Mouse (Mus musculus) left cerebral cortex, adult 2 months (tissue): ENCODE measurements around the gene Cfap65. TPM values are rescaled to one million over a fixed set of nuclear protein-coding genes. Genes with fewer than 3 reads are reported as not detected.
A peak's percentile ranks its signal among the peaks of the same experiment; 100 is the strongest.

Experiments used
- DNase-seq, 2 experiments: peaks; one replicate each; pipeline ENCODE4 v3.0.0; 2021 to 2022; ENCODE audit warnings: low spot score in 2 of 2, mixed read lengths in 1 of 2; ENCODE audit errors: extremely low spot score in 1 of 2
- H3K27ac ChIP-seq: fragments of 200-600 bp; 2 replicates; pipeline ENCODE4 v1.8.1; 2022
- H3K4me3 ChIP-seq: fragments of 200-600 bp; 2 replicates; pipeline ENCODE4 v1.8.1; 2022
- CTCF ChIP-seq: fragments of 200-600 bp; IDR thresholded peaks from 2 replicates; pipeline ENCODE4 v1.8.1; 2022; ENCODE audit warnings: antibody characterized with exemption, mild to moderate bottlenecking, moderate library complexity
- intact Hi-C: fragments of 180-260 bp; cut with DNase I; formaldehyde crosslinking; loops from one replicate; pipeline ENCODE4 v1.15.1; 2025
- microRNA-seq, 2 experiments: library from miRNA; unstranded; fragments of <30 nt; microRNA quantifications; one replicate each; pipeline ENCODE4 v1.2.0; 2021
- total RNA-seq, 2 experiments: library from RNA; stranded (reverse); gene quantifications; 2 replicates each; pipeline ENCODE4 v1.2.3; 2021

Cfap65 gene
- total RNA-seq, 2 experiments from 2014 or later = 3.0 to 3.5 TPM

DNA sequence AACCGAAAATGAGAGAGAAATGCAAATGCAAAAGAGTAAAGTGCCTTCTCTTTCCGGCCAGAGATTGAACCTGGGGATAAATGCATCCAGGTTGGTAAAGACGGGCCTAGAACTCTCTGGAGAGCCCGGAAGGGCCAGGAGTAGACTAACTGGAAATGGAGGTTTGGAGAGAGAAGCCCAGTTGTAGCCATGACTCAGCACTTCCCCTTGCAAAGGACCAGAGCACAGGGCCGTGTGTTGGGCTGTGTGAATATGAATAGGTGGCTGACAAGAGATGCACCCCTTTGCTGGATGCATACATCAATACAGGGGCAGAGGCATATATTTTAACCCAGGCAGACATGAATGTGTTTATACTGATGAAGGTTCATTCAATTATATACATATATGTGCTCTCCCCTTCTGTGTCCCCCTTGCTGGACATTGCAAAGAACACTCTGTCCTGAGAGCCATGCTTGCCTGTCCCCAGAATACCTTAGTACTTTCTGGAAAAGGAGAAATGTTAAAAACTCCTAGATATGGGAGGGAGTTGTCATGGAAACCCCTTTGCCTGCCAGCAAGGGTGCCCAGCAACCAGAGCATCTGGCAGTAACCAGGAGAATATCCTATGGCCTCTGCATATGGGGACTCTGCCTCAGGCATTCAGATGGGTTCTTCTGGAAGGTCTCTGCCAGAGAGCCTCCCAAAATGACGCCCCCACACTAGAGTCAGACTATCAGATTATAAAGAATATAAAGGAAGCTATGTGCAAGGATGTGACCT is 76.0 kb downstream of the Cfap65 start:
- no peak for TF ChIP-seq CTCF
- intact Hi-C loops = no loop called here
- DNase-seq = peak in 1 of 2 experiments; percentile 27
- Histone ChIP-seq H3K4me3 (peak overlapping the region; percentile 80), H3K27ac (peak overlapping the region; percentile 74)

DNA sequence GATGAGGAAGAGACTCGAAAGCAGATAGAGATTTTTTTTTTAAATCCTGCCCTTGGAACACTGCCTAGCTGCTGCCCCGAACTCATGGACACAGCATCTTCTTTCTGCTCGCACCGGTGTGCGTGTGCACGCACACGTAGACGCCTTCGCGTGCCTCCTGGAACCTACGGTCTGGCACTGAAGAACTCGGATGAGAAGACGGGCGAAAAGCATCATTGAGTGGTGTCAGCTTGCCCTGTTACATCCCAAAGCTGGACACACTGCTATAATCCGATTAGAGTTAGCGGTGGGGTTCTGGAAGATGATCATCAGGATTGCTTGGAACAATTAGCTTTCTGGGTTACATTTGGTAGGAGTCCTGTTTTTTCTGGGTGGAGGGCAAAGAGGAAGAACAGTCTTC is 76.6 kb downstream of the Cfap65 start:
- TF ChIP-seq CTCF = no peak
- Histone ChIP-seq H3K4me3 (peak overlapping the region; percentile 80), H3K27ac (peak overlapping the region; percentile 74)
- no peak for DNase-seq
- intact Hi-C loops = no loop called here

DNA sequence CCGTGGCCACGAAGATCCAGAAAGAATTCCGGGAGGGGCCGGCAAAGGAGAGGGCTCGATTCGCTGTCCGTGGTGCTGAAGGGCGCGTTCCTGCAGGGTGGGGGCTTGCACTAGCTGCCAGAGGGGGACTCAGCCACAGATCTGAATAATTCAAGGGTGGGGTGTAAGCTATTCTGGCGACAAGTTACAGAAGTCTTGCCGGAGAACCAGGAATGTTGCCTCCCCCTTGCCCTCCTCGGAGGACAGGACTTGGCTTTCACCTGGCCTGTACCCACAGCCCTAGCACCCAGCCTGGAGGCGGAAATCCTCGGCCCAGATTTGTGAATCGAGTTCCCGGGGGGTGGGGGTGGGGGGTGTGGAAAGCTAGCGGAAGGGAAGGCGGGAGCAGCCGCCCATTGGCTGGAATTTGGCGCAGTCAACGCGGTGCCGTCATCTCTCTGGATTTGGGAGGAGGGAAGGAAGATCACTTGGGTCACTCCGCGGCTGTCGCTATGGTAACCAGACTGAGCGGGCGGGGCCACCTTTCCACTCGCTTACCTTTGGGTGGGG is 77.2 kb downstream of the Cfap65 start:
- TF ChIP-seq CTCF = no peak
- Histone ChIP-seq H3K4me3 (peak overlapping the region; percentile 80), H3K27ac (peak overlapping the region; percentile 96)
- intact Hi-C loops = no loop called here
- DNase-seq = peak; percentile 88 to 89

GRCm38 (mm10) chr1:74857677-74858076 is 77.7 kb downstream of the Cfap65 start:
- Histone ChIP-seq H3K27ac (peak overlapping the region; percentile 96), H3K4me3 (peak overlapping the region; percentile 80)
- intact Hi-C loops = loop anchor here (2.0 kb wide), 1 partner anchor 41 kb away; no protein-coding TSS in a partner anchor
- no peak for TF ChIP-seq CTCF
- DNase-seq = no peak

DNA sequence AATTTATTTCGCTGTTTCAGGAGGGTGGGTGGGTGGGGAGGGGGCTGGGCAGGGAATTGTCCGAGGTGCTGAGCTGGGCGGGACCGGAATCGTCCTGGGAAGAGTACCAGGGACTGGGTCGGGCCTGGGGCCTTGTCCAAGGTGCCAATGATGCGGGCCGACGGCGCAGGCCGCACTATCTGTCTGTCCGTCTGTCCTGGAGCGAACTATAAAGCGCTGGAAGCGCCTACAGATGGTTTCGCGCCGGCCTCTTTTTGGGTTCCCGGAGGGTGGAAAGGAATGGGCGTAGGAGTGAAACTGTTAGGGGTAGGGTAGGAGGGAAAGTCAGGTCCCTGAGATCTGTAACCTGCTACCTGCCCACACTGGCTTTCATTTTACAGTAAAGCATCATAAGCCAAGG is 78.2 kb downstream of the Cfap65 start:
- peak overlapping the region; percentile 80 for H3K4me3 ChIP-seq
- peak; percentile 38 to 46 for DNase-seq
- no peak for TF ChIP-seq CTCF
- intact Hi-C loops = loop anchor here (2.0 kb wide), 1 partner anchor 40 kb away; no protein-coding TSS in a partner anchor
- H3K27ac ChIP-seq = peak overlapping the region; percentile 96

DNA sequence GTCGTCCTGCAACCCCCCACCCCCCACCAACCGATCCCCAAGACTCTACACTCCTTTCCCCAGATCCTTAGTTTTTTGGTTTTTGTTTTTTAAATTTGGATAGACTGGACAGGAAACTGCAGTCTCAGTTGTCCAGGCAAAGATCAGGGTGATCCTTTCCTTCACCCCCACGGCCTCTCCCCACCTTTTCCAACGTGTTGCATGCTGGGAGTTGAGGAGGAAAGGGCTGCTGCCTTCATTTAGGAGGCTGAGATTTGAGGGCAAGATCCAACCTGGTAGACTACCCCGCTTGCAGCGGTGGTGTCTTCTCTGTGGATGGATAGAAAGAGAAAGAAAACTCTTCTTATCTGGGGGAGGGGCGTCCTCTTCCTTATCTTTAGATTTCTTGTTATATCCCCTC is 78.6 kb downstream of the Cfap65 start:
- no peak for DNase-seq
- intact Hi-C loops = loop anchor here (2.0 kb wide), 1 partner anchor 40 kb away; no protein-coding TSS in a partner anchor
- Histone ChIP-seq H3K4me3 (peak overlapping the region; percentile 80), H3K27ac (peak overlapping the region; percentile 96)
- no peak for TF ChIP-seq CTCF

GRCm38 (mm10) chr1:74856439-74856720 is 79.0 kb downstream of the Cfap65 start:
- Histone ChIP-seq H3K4me3 (peak overlapping the region; percentile 80), H3K27ac (peak overlapping the region; percentile 96)
- no peak for DNase-seq
- TF ChIP-seq CTCF = no peak
- intact Hi-C loops = loop anchor here (2.0 kb wide), 1 partner anchor 40 kb away; no protein-coding TSS in a partner anchor

GRCm38 (mm10) chr1:74855651-74856438 is 79.6 kb downstream of the Cfap65 start:
- TF ChIP-seq CTCF = no peak
- Histone ChIP-seq H3K27ac (peak overlapping the region; percentile 96), H3K4me3 (peak overlapping the region; percentile 80)
- peak; percentile 29 to 34 for DNase-seq
- intact Hi-C loops = loop anchor here (2.0 kb wide), 1 partner anchor 39 kb away; no protein-coding TSS in a partner anchor

DNA sequence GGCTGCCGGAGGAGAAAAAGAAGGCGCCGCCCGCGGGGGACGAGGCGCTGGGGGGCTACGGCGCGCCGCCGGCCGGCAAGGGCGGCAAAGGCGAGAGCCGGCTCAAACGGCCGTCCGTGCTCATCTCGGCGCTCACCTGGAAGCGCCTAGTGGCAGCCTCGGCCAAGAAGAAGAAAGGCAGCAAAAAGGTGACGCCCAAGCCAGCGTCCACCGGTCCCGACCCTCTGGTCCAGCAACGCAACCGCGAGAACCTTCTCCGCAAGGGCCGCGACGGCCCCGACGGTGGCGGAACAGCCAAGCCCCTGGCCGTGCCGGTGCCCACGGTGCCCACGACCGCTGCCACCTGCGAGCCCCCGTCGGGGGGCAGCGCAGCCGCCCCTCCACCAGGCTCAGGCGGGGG is 80.2 kb downstream of the Cfap65 start:
- Histone ChIP-seq H3K4me3 (peak overlapping the region; percentile 80), H3K27ac (peak overlapping the region; percentile 96)
- no peak for TF ChIP-seq CTCF
- intact Hi-C loops = no loop called here
- DNase-seq = peak in 1 of 2 experiments; percentile 43

DNA sequence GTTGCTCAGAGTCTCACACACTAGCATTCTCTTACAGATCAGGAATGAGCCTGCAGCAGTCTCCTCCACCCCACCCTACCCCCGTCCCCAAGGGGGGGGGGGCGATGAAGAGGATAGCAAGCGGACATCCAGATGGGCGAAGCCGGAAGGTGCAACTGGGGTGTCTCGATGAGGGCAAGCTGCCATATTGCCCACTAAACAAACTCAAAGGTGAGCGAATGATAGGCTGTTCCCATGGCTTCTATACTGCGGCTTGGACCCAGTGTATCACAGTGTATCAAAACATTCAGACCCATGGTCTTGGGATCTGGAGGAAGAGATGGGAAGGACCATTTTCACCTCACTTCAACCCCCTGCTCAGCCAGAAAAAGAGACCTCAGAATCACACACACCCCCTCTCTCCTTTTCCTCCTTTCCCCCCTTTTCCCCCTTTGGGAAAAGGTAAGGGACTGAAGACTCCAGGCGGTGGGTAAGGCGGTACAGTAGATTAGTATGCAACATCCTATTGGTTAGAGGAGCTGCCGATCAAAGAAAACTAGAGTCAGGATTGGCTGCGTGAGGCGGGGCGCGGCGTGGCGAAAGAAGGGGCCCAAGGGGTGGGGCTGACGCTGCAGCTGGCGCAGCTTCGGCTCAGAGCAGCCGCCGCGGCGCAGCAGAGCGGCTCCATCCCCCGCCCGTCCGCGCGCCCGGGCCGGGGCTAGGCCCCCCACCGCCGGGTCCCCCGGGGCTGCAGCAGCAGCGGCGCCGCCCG is 80.9 kb downstream of the Cfap65 start, which contains the start of gene Cdk5r2:
Gene Cdk5r2 (plus strand): TSS at position 629 of the 751 bp plus-strand sequence.
- intact Hi-C loops = no loop called here
- peak; percentile 92 to 94 for DNase-seq

More for the DNA sequence above, 80.9 kb downstream of the Cfap65 start, which contains the start of gene Cdk5r2:
- TF ChIP-seq CTCF = no peak
- H3K4me3 ChIP-seq = peak within 1 kb of the TSS; percentile 80
- H3K27ac ChIP-seq = peak within 1 kb of the TSS; percentile 96

Small RNAs within 50 kb of the gene (microRNA-seq; reads per million reads assigned to microRNA genes)
- 189 to 239 reads per million in 2 experiments for gene Mir375

Other genes starting within 250 kb of the Cfap65 start
- gene Cyp27a1, start 222.0 kb downstream of the Cfap65 start, total RNA-seq = 1 to 10 TPM; 1.7 to 4.5 TPM
- gene Prkag3, start 186.4 kb downstream of the Cfap65 start, total RNA-seq = not detected
- gene Wnt6, start 163.7 kb downstream of the Cfap65 start, total RNA-seq = 1 to 10 TPM; 2.1 to 4.7 TPM
- gene Wnt10a, start 144.1 kb downstream of the Cfap65 start, total RNA-seq = 10 to 100 TPM; 15.0 to 18.2 TPM
- 100 to 1,000 TPM; 365 to 389 TPM for gene Cdk5r2, start 80.7 kb downstream of the Cfap65 start, total RNA-seq
- not detected for gene Fev, start 50.2 kb downstream of the Cfap65 start, total RNA-seq
- gene Cryba2, start 42.5 kb downstream of the Cfap65 start, total RNA-seq = not detected
- gene Ihh, start 16.1 kb upstream of the Cfap65 start, total RNA-seq = under 1 TPM; 0.45 to 0.72 TPM
- gene Nhej1, start 189.6 kb upstream of the Cfap65 start, total RNA-seq = 1 to 10 TPM; 2.4 to 3.3 TPM
- 1 to 10 TPM; 2.7 to 3.3 TPM for gene Slc23a3, start 198.3 kb upstream of the Cfap65 start, total RNA-seq
- 10 to 100 TPM; 32.5 to 36.0 TPM for gene Cnppd1, start 207.1 kb upstream of the Cfap65 start, total RNA-seq
- gene Retreg2, start 207.2 kb upstream of the Cfap65 start, total RNA-seq = 100 to 1,000 TPM; 199 to 200 TPM
- gene Zfand2b, start 233.0 kb upstream of the Cfap65 start, total RNA-seq = 10 to 100 TPM; 27.6 to 28.9 TPM
- 10 to 100 TPM; 24.9 to 25.4 TPM for gene Abcb6, start 244.8 kb upstream of the Cfap65 start, total RNA-seq